Mouse (Mus musculus) ES-Bruce4 (cell line): Measurements from ENCODE around the gene Olfr18.

Source experiments
- CTCF ChIP-seq: IDR thresholded peaks from one replicate; pipeline ENCODE4 v1.8.1; 2011; ENCODE audit warnings: low read depth, low read length
- EP300 ChIP-seq: IDR thresholded peaks from 2 replicates; pipeline ENCODE4 v1.6.1; 2011; ENCODE audit warnings: low read depth, low read length; ENCODE audit not compliant: insufficient read depth

- TF ChIP-seq EP300 (no peak), CTCF (no peak)
Measured at GRCm38 (mm10) chr9:20383659-20384058, 47.8 kb upstream of the Olfr18 start.
